Mouse (Mus musculus): ENCODE measurements around the gene Tnfrsf1b. TPM values are rescaled to one million over a fixed set of nuclear protein-coding genes. Genes with fewer than 3 reads are reported as not detected.

Tnfrsf1b gene
- polyA plus RNA-seq, 1 experiment from 2014 or later: 8.4 TPM

- no peaks in the 10 kb centered on the region for H3K36me3 ChIP-seq (ENCODE audit: insufficient read depth, low read length)
- no peak overlapping the region for H3K4me2 ChIP-seq (replicated peaks; ENCODE audit: low read depth, low read length)
- no peaks in the 10 kb centered on the region for H3K9me3 ChIP-seq (ENCODE audit: low read length)
- peak; percentile 83 for DNase-seq (ENCODE audit: low spot score)
- 22% methylated on average over 4 of the region's 4 CpGs for WGBS
- H3K4me3 ChIP-seq (ENCODE audit: low read depth, low read length): no peak overlapping the region
- peak overlapping the region; percentile 65 for H3K27ac ChIP-seq (ENCODE audit: low read length)
- no peaks in the 10 kb centered on the region for H3K27me3 ChIP-seq (replicated peaks; ENCODE audit: insufficient read depth, low read length)
- TF ChIP-seq CTCF (IDR thresholded peaks at IDR 0.05) (no peak), EP300 (IDR thresholded peaks at IDR 0.05) (no peak)
- peak; percentile 87 for ATAC-seq
- no peak overlapping the region for H3K9ac ChIP-seq (replicated peaks; ENCODE audit: low read depth)
- peaks cover 5% of the 10 kb centered on the region; the same call in 1 of the 2 replicates for H3K4me1 ChIP-seq (ENCODE audit: insufficient read depth, low read depth, low read length)
Measured at GRCm38 (mm10) chr4:145239049-145239830, 7.4 kb downstream of the Tnfrsf1b start.

DNA sequence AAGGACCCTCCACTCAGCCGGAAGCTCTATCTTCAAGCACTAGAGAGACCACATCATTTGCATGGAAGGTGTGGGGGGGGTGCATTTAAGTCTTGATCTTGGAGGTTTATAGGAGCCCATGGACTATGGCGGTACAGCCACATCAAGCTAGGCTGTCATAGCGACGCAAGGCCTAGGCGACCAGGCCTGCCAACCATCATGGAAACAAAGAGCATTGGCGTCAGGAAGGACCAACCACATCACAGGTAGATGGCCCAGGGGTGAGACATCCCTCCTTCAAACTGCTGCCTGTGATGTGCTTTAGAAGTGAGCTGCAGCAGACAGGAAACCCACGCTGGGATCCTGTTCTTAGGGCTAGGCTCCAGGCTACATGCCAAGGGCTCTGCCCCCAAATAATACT is 10.6 kb downstream of the Tnfrsf1b start:
- Histone ChIP-seq H3K4me3 (ENCODE audit: low read depth, low read length) (no peak overlapping the region), H3K4me1 (ENCODE audit: insufficient read depth, low read depth, low read length) (peaks cover 5% of the 10 kb centered on the region; the same call in 1 of the 2 replicates), H3K27ac (ENCODE audit: low read length) (no peak overlapping the region), H3K36me3 (ENCODE audit: insufficient read depth, low read length) (no peaks in the 10 kb centered on the region), H3K4me2 (replicated peaks; ENCODE audit: low read depth, low read length) (no peak overlapping the region), H3K9me3 (ENCODE audit: low read length) (no peaks in the 10 kb centered on the region), H3K27me3 (replicated peaks; ENCODE audit: insufficient read depth, low read length) (no peaks in the 10 kb centered on the region), H3K9ac (replicated peaks; ENCODE audit: low read depth) (no peak overlapping the region)
- DNase-seq (ENCODE audit: low spot score) (no peak), ATAC-seq (no peak)
- TF ChIP-seq EP300 (IDR thresholded peaks at IDR 0.05) (no peak), CTCF (IDR thresholded peaks at IDR 0.05) (no peak)
- WGBS: 83% methylated on average over 7 of the region's 7 CpGs

- ATAC-seq (peak; percentile 67), DNase-seq (ENCODE audit: low spot score) (peak; percentile 69)
- no peaks in the 10 kb centered on the region for H3K27me3 ChIP-seq (replicated peaks; ENCODE audit: insufficient read depth, low read length)
- 48% methylated on average over 3 of the region's 3 CpGs for WGBS
- peak overlapping the region; percentile 66 for H3K27ac ChIP-seq (ENCODE audit: low read length)
- H3K4me2 ChIP-seq (replicated peaks; ENCODE audit: low read depth, low read length): no peak overlapping the region
- no peak overlapping the region for H3K9ac ChIP-seq (replicated peaks; ENCODE audit: low read depth)
- 0 out of 2 replicates have a peak, but pooled peaks cover 4% of the 10 kb centered on the region for H3K4me1 ChIP-seq (ENCODE audit: insufficient read depth, low read depth, low read length)
- no peak overlapping the region for H3K4me3 ChIP-seq (ENCODE audit: low read depth, low read length)
- H3K9me3 ChIP-seq (ENCODE audit: low read length): no peaks in the 10 kb centered on the region
- TF ChIP-seq CTCF (IDR thresholded peaks at IDR 0.05): no peak
- 0 out of 2 replicates have a peak, but pooled peaks have one; percentile 33 for TF ChIP-seq EP300 (IDR thresholded peaks at IDR 0.05)
- H3K36me3 ChIP-seq (ENCODE audit: insufficient read depth, low read length): no peaks in the 10 kb centered on the region
Measured at GRCm38 (mm10) chr4:145233487-145234228, 13.0 kb downstream of the Tnfrsf1b start.

GRCm38 (mm10) chr4:145231732-145232131 is 14.9 kb downstream of the Tnfrsf1b start:
- 85% methylated on average over 5 of the region's 5 CpGs for WGBS
- DNase-seq (ENCODE audit: low spot score) (no peak), ATAC-seq (no peak)

DNA sequence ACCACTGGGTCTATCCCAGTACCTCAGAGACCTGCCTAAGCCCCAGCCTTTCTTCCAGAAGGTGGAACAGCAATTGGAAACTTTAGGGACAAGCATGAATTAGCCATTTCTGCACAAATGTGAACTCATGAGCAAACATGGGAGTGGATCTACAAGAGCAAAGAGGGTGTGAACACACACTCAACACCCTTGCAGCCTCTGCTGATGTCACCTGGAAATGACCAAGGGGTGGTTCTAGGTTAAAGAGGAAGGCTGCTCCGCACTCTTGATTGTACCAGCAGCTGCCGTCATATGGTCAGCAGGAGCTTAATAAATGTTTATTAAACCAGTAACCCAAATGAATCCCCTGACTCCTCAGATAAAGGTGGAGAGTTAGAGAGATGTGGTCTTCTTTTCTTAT is 16.0 kb downstream of the Tnfrsf1b start:
- H3K36me3 ChIP-seq (ENCODE audit: insufficient read depth, low read length): no peaks in the 10 kb centered on the region
- 0 out of 2 replicates have a peak, but pooled peaks cover 4% of the 10 kb centered on the region for H3K4me1 ChIP-seq (ENCODE audit: insufficient read depth, low read depth, low read length)
- no peak overlapping the region for H3K4me2 ChIP-seq (replicated peaks; ENCODE audit: low read depth, low read length)
- no peaks in the 10 kb centered on the region for H3K27me3 ChIP-seq (replicated peaks; ENCODE audit: insufficient read depth, low read length)
- no peak for TF ChIP-seq CTCF (IDR thresholded peaks at IDR 0.05)
- TF ChIP-seq EP300 (IDR thresholded peaks at IDR 0.05): no peak
- no peak overlapping the region for H3K4me3 ChIP-seq (ENCODE audit: low read depth, low read length)
- no peak overlapping the region for H3K27ac ChIP-seq (ENCODE audit: low read length)
- H3K9ac ChIP-seq (replicated peaks; ENCODE audit: low read depth): no peak overlapping the region
- no peak for ATAC-seq
- WGBS: 84% methylated on average over 2 of the region's 2 CpGs
- DNase-seq (ENCODE audit: low spot score): no peak
- H3K9me3 ChIP-seq (ENCODE audit: low read length): no peaks in the 10 kb centered on the region

More at GRCm38 (mm10) chr4:145231732-145232131, 14.9 kb downstream of the Tnfrsf1b start:
- Histone ChIP-seq H3K4me1 (ENCODE audit: insufficient read depth, low read depth, low read length) (0 out of 2 replicates have a peak, but pooled peaks cover 4% of the 10 kb centered on the region), H3K27me3 (replicated peaks; ENCODE audit: insufficient read depth, low read length) (no peaks in the 10 kb centered on the region), H3K36me3 (ENCODE audit: insufficient read depth, low read length) (no peaks in the 10 kb centered on the region), H3K4me2 (replicated peaks; ENCODE audit: low read depth, low read length) (no peak overlapping the region), H3K4me3 (ENCODE audit: low read depth, low read length) (no peak overlapping the region), H3K9ac (replicated peaks; ENCODE audit: low read depth) (no peak overlapping the region), H3K9me3 (ENCODE audit: low read length) (no peaks in the 10 kb centered on the region), H3K27ac (ENCODE audit: low read length) (no peak overlapping the region)
- TF ChIP-seq EP300 (IDR thresholded peaks at IDR 0.05) (no peak), CTCF (IDR thresholded peaks at IDR 0.05) (no peak)

DNA sequence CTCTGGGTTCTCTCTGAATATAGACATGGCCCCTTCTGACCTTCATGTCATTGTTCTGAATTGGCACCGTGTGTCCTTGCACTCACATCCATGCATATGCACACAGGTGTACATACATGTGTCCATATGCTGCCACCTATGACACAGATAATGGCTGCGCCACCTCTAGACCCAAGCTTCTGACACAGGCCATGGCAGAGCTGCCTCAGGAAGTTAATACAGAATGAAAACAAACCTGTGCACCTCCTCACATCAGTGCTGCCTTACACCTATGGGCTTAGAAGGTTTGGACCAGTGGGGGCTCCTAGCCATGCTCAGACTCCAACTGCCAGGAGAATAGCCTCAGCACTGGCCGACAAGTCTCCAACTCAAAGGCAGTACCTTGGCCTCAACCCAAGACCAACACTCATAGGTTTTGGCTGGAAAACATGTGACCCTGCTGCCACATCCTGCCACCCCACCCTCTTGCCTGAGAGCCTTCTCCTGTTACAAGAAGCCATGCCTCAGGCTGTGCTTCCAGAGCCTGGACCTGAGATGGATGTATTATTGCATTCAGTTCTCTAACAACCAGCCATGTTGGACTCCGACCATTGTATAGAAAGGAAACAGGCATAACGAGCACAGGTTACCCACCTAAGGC is 17.0 kb downstream of the Tnfrsf1b start:
- H3K4me2 ChIP-seq (replicated peaks; ENCODE audit: low read depth, low read length): no peak overlapping the region
- no peaks in the 10 kb centered on the region for H3K9me3 ChIP-seq (ENCODE audit: low read length)
- no peak overlapping the region for H3K9ac ChIP-seq (replicated peaks; ENCODE audit: low read depth)
- WGBS: 74% methylated on average over 5 of the region's 5 CpGs
- ATAC-seq (peak; percentile 70), DNase-seq (ENCODE audit: low spot score) (peak; percentile 66)
- H3K4me3 ChIP-seq (ENCODE audit: low read depth, low read length): no peak overlapping the region
- H3K4me1 ChIP-seq (ENCODE audit: insufficient read depth, low read depth, low read length): 0 out of 2 replicates have a peak, but pooled peaks cover 4% of the 10 kb centered on the region
- no peaks in the 10 kb centered on the region for H3K36me3 ChIP-seq (ENCODE audit: insufficient read depth, low read length)
- TF ChIP-seq EP300 (IDR thresholded peaks at IDR 0.05): no peak
- no peak for TF ChIP-seq CTCF (IDR thresholded peaks at IDR 0.05)
- no peak overlapping the region for H3K27ac ChIP-seq (ENCODE audit: low read length)
- no peaks in the 10 kb centered on the region for H3K27me3 ChIP-seq (replicated peaks; ENCODE audit: insufficient read depth, low read length)

Measured in lung, postnatal 0 days (tissue).